Mouse (Mus musculus) liver, embryonic 12.5 days (tissue): ENCODE measurements around the gene Nhsl2. TPM values are rescaled to one million over a fixed set of nuclear protein-coding genes. Genes with fewer than 3 reads are reported as not detected.

ENCODE experiments used
- ATAC-seq: fragments of 200-750 bp; cut with Nextera tagmentation; 2 replicates; pipeline ENCODE4 v1.8.0; 2017; ENCODE audit warnings: moderate number of reproducible peaks, mild to moderate bottlenecking, moderate library complexity
- H3K27ac ChIP-seq: fragments of 300-500 bp; sonication (generic); 2 replicates; pipeline ENCODE4 v1.5.1; 2016; ENCODE audit warnings: mild to moderate bottlenecking
- H3K27me3 ChIP-seq: fragments of 300-500 bp; sonication (generic); replicated peaks from 2 replicates; pipeline ENCODE4 v1.6.1; 2016; ENCODE audit warnings: mild to moderate bottlenecking, moderate library complexity
- H3K36me3 ChIP-seq: fragments of 300-500 bp; sonication (generic); 2 replicates; pipeline ENCODE4 v1.6.1; 2016; ENCODE audit warnings: mild to moderate bottlenecking, moderate library complexity
- H3K4me1 ChIP-seq: fragments of 300-500 bp; sonication (generic); 2 replicates; pipeline ENCODE4 v1.6.1; 2016
- H3K4me2 ChIP-seq: fragments of 300-500 bp; sonication (generic); 2 replicates; pipeline ENCODE4 v1.6.1; 2016; ENCODE audit warnings: mild to moderate bottlenecking, moderate library complexity
- H3K4me3 ChIP-seq: fragments of 300-500 bp; sonication (generic); 2 replicates; pipeline ENCODE4 v1.5.1; 2016; ENCODE audit warnings: mild to moderate bottlenecking, moderate library complexity
- H3K9ac ChIP-seq: fragments of 300-500 bp; sonication (generic); 2 replicates; pipeline ENCODE4 v1.6.1; 2016; ENCODE audit warnings: mild to moderate bottlenecking, moderate library complexity
- H3K9me3 ChIP-seq: fragments of 300-500 bp; sonication (generic); replicated peaks from 2 replicates; pipeline ENCODE4 v1.6.1; 2016; ENCODE audit warnings: mild to moderate bottlenecking, moderate library complexity
- WGBS: fragments of 180-500 bp; shearing (Covaris S2); methylation state at CpG from one replicate; pipeline ENCODE4 v1.1.7; 2016; ENCODE audit not compliant: insufficient replicate concordance; 5-methylcytosine and 5-hydroxymethylcytosine counted together
- polyA plus RNA-seq: library from polyadenylated mRNA; unstranded; fragments of >200 nt; fragmentation: Nextera tagmentation; extraction: Ambion mirVana; gene quantifications from 2 replicates; pipeline ENCODE4 v1.2.1, GENCODE M21; 2016

The Nhsl2 gene
- polyA plus RNA-seq, 1 experiment from 2014 or later, result 2.4 TPM

DNA sequence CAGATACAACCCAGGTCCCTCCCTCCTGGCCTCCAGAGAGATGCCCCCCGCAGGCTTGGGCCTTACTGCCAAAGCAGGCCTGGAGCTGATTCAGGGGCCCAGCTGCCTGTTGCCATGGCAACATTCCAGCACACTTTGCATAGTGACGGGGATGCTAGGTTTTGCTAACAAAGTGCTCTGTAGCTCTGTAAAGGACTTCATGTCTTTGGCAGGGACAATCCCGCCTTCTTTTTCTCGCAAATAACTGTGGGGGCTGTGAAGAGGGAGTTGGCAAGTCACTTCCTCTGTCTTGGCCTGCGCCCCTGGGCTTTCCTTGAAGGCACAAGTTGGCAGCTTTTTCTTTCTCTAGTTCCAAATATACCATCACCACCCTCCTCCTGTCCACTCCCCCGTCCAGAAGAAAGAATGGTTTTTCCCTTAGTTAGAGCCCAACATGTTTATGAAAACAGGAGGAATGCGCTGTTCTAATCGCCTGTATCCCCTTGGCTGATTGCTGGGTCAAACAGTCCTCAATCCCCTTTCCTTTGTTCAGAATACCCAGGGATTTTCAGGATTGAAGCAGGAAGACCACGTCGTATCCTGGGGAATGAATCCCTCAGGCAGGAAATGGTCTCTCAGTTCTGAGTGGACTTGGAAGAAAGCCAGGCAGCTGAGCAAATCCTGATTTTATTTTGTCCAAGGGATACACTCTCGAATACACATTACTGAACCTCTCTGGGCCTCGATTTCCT is 144.8 kb downstream of the Nhsl2 start:
- 50% methylated on average over 12 of the region's 12 CpGs for WGBS
- peaks cover 35% of the 10 kb centered on the region for H3K27me3 ChIP-seq
- no peaks in the 10 kb centered on the region for H3K9me3 ChIP-seq
- no peak overlapping the region for H3K9ac ChIP-seq
- no peaks in the 10 kb centered on the region for H3K36me3 ChIP-seq
- H3K4me3 ChIP-seq, result no peak overlapping the region
- H3K4me1 ChIP-seq, result no peaks in the 10 kb centered on the region
- H3K27ac ChIP-seq, result no peak overlapping the region
- no peak overlapping the region for H3K4me2 ChIP-seq
- ATAC-seq, result no peak

GRCm38 (mm10) chrX:101996726-101997125 is 147.5 kb downstream of the Nhsl2 start:
- Histone ChIP-seq H3K4me1 (no peaks in the 10 kb centered on the region), H3K4me3 (no peak overlapping the region), H3K36me3 (no peaks in the 10 kb centered on the region), H3K9me3 (no peaks in the 10 kb centered on the region), H3K27ac (no peak overlapping the region), H3K27me3 (peaks cover 54% of the 10 kb centered on the region), H3K4me2 (no peak overlapping the region), H3K9ac (no peak overlapping the region)
- no peak for ATAC-seq
- WGBS, result 68% methylated on average over 2 of the region's 2 CpGs

GRCm38 (mm10) chrX:102003632-102004315 is 154.6 kb downstream of the Nhsl2 start:
- no peak overlapping the region for H3K4me3 ChIP-seq
- H3K36me3 ChIP-seq, result no peaks in the 10 kb centered on the region
- no peaks in the 10 kb centered on the region for H3K9me3 ChIP-seq
- H3K9ac ChIP-seq, result no peak overlapping the region
- WGBS, result 14% methylated on average over 20 of the region's 20 CpGs
- H3K4me2 ChIP-seq, result peak overlapping the region; percentile 35
- no peaks in the 10 kb centered on the region for H3K4me1 ChIP-seq
- H3K27me3 ChIP-seq, result peaks cover 93% of the 10 kb centered on the region
- ATAC-seq, result no peak
- H3K27ac ChIP-seq, result no peak overlapping the region

GRCm38 (mm10) chrX:102004370-102004769 is 155.2 kb downstream of the Nhsl2 start:
- H3K9ac ChIP-seq, result no peak overlapping the region
- WGBS, result 10% methylated on average over 7 of the region's 7 CpGs
- no peaks in the 10 kb centered on the region for H3K36me3 ChIP-seq
- H3K4me1 ChIP-seq, result no peaks in the 10 kb centered on the region
- peak overlapping the region; percentile 35; the same call in 1 of the 2 replicates for H3K4me2 ChIP-seq
- H3K27ac ChIP-seq, result no peak overlapping the region
- H3K9me3 ChIP-seq, result no peaks in the 10 kb centered on the region
- peaks cover 96% of the 10 kb centered on the region for H3K27me3 ChIP-seq
- ATAC-seq, result no peak
- no peak overlapping the region for H3K4me3 ChIP-seq

DNA sequence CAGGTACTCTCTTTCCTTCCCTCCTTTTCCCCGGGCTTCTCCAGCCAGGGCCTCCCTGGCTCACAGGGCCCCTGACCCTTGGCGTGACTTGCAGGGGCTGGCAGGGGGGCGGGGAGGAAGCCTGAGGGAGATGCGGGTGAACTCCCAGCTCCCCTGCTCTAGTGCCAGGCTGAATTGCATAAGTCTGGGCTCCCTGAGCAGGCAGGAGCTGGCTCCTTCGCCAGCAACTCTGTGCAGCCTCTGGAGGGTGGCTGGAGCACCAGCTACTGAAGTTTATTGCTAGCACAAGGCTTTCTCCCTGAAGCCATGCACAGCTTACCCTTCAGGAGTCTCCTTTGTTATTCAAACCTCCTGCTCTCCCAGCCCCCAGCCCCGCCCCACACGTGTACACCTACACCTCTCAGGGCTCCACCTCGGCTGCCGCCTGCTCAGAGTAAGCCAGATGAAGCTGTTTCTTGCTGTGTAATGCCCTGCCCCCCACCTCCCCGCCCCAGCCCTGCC is 156.0 kb downstream of the Nhsl2 start:
- Histone ChIP-seq H3K4me2 (peak overlapping the region; percentile 35; the same call in 1 of the 2 replicates), H3K4me3 (no peak overlapping the region), H3K9ac (no peak overlapping the region), H3K36me3 (no peaks in the 10 kb centered on the region), H3K9me3 (no peaks in the 10 kb centered on the region), H3K27me3 (peaks cover 91% of the 10 kb centered on the region), H3K4me1 (no peaks in the 10 kb centered on the region), H3K27ac (no peak overlapping the region)
- ATAC-seq, result no peak
- WGBS, result 13% methylated on average over 10 of the region's 10 CpGs

DNA sequence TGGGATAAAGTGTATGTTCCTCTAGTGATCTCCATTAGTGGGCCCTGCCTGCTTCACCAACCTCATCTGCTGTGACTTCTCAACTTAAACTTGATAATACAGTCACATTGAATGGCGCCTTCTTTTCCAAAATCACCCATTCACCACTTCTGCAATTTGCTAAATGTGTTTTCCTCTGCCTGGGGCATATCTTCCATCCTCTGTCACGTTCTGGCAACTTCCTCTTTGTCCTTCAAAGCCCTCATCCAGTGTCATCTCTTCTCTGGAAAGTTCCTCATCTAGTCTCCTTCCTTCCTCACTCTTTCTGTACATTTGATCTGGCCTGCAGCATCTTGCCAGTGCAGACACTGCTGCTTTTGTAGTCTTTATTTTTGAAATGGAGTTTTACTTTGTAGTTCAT is 158.8 kb downstream of the Nhsl2 start:
- Histone ChIP-seq H3K4me1 (no peaks in the 10 kb centered on the region), H3K4me2 (no peak overlapping the region), H3K4me3 (no peak overlapping the region), H3K27ac (no peak overlapping the region), H3K27me3 (peaks cover 72% of the 10 kb centered on the region), H3K36me3 (no peaks in the 10 kb centered on the region), H3K9me3 (no peaks in the 10 kb centered on the region), H3K9ac (no peak overlapping the region)
- no peak for ATAC-seq
- WGBS, result 14% methylated on average over 2 of the region's 2 CpGs

- no peaks in the 10 kb centered on the region for H3K9me3 ChIP-seq
- H3K4me1 ChIP-seq, result no peaks in the 10 kb centered on the region
- no peak overlapping the region for H3K4me2 ChIP-seq
- ATAC-seq, result no peak
- H3K27me3 ChIP-seq, result peaks cover 62% of the 10 kb centered on the region
- H3K36me3 ChIP-seq, result no peaks in the 10 kb centered on the region
- WGBS, result 21% methylated on average over 9 of the region's 9 CpGs
- H3K9ac ChIP-seq, result no peak overlapping the region
- no peak overlapping the region for H3K4me3 ChIP-seq
- no peak overlapping the region for H3K27ac ChIP-seq
These were observed 168.2 kb downstream of the Nhsl2 start for GRCm38 (mm10) chrX:102017213-102017923.

DNA sequence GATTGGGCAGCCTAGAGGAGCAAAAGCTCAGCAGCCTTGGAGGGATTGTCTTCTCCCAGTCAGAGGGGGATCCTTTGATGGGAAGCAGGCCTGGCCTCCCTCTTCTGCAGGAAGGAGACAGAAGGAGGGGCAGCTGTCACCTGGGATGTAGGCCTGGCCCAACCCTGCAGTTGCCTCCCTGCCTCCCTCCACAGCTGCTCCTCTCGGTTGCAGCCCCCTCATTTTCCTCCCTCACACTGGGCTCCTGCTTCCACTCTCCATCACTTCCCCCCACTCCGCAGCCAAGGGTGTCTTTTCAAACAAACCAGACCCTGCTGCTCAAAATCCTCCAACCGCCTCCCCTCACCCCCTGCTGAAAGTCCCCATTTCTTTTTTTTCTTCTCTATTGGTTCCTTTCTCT is 169.7 kb downstream of the Nhsl2 start:
- Histone ChIP-seq H3K4me3 (no peak overlapping the region), H3K9ac (no peak overlapping the region), H3K4me2 (0 out of 2 replicates have a peak overlapping the region, but pooled peaks have one; percentile 5), H3K9me3 (no peaks in the 10 kb centered on the region), H3K4me1 (no peaks in the 10 kb centered on the region), H3K27ac (no peak overlapping the region), H3K36me3 (no peaks in the 10 kb centered on the region), H3K27me3 (peaks cover 61% of the 10 kb centered on the region)
- no peak for ATAC-seq
- 33% methylated on average over 3 of the region's 3 CpGs for WGBS

DNA sequence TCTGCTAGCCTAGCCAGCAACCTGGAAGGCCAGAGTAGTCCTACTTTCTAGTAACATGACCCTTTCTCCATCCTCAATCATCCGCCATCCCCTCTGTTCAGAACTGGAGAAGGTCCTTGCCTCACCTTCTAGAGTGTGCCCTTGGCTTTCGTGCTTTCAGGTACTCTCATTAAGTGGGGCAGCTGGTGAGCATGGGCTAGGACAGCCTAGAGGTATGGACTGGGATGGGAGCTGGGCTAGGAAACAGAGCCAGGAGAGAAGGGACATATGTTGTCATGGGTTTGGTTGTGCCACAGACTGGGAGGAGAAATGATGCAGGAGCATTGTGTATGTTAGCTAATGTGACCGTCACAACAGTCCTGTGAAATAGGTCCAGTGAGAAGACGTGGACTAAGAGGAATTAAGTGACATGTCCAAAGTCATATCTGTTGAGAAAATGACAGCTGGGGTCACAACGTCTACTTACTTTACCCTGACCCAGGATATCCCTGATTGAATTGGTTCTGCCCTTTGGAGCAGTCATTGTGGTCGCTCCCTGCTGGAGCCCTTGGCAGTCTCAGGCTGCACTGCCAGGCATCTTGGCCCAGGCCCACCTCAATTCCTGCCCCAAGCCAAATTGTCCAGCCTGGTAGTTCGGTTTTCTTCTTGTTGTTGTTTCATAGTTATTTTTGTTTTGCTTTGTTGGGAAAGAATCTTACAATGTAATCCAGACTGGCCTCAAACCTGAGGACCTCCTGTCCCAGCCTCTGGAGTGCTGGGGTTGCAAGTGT is 170.5 kb downstream of the Nhsl2 start:
- no peak for ATAC-seq
- Histone ChIP-seq H3K9ac (no peak overlapping the region), H3K27ac (no peak overlapping the region), H3K4me2 (no peak overlapping the region), H3K27me3 (peaks cover 54% of the 10 kb centered on the region), H3K4me1 (no peaks in the 10 kb centered on the region), H3K4me3 (no peak overlapping the region), H3K36me3 (no peaks in the 10 kb centered on the region), H3K9me3 (no peaks in the 10 kb centered on the region)
- WGBS, result 59% methylated on average over 7 of the region's 7 CpGs

- H3K4me1 ChIP-seq, result no peaks in the 10 kb centered on the region
- no peak for ATAC-seq
- no peaks in the 10 kb centered on the region for H3K36me3 ChIP-seq
- no peaks in the 10 kb centered on the region for H3K9me3 ChIP-seq
- 54% methylated on average over 3 of the region's 3 CpGs for WGBS
- no peak overlapping the region for H3K9ac ChIP-seq
- H3K27ac ChIP-seq, result no peak overlapping the region
- peaks cover 28% of the 10 kb centered on the region; the same call in 1 of the 2 replicates for H3K27me3 ChIP-seq
- H3K4me3 ChIP-seq, result no peak overlapping the region
- no peak overlapping the region for H3K4me2 ChIP-seq
These were observed 175.8 kb downstream of the Nhsl2 start for GRCm38 (mm10) chrX:102024976-102025375.

- ATAC-seq, result no peak
- H3K9ac ChIP-seq, result no peak overlapping the region
- H3K27ac ChIP-seq, result no peak overlapping the region
- no peak overlapping the region for H3K4me3 ChIP-seq
- H3K4me2 ChIP-seq, result no peak overlapping the region
- no peaks in the 10 kb centered on the region for H3K36me3 ChIP-seq
- 37% methylated on average over 6 of the region's 6 CpGs for WGBS
- H3K27me3 ChIP-seq, result peaks cover 13% of the 10 kb centered on the region
- H3K9me3 ChIP-seq, result no peaks in the 10 kb centered on the region
- peaks cover 14% of the 10 kb centered on the region for H3K4me1 ChIP-seq
These were observed 182.7 kb downstream of the Nhsl2 start for GRCm38 (mm10) chrX:102031851-102032250.
